Mouse (Mus musculus): ENCODE data around the gene Lrp2. TPM values are rescaled to one million over a fixed set of nuclear protein-coding genes. Genes with fewer than 3 reads are reported as not detected.

Lrp2 gene
- polyA plus RNA-seq, 1 experiment = 0.50 TPM

DNA sequence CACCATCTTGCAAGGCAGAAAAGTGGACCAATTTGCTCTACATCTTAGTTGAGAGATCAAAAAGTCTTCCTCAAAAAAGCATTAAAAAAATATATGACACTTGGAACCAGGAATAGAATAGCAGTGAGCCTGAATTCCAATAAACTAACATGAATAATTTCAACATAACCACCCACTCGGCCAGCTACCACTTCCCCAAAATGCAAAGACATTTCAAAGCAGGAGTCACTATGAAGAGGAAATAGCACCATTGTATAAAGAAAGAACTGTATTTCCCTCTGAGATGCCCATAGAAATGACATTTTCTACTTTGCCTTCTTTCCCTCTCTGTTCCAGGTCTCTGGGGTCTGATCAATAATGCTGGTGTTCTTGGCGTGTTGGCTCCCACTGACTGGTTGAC, 191.9 kb downstream of the Lrp2 start:
- no peaks in the 10 kb centered on the region for H3K27me3 ChIP-seq (ENCODE audit: control insufficient read depth, insufficient read depth, low read length)
- no peak overlapping the region for H3K4me3 ChIP-seq (ENCODE audit: control insufficient read depth, insufficient read depth, low read length)
- no peak for TF ChIP-seq POLR2A (IDR thresholded peaks at IDR 0.05; ENCODE audit: control insufficient read depth, extremely low read depth, insufficient read depth, low read length, poor library complexity)
- no peak for TF ChIP-seq CTCF (IDR thresholded peaks at IDR 0.05; ENCODE audit: borderline replicate concordance, control insufficient read depth, extremely low read depth, insufficient read depth, low read length, poor library complexity)
- no peaks in the 10 kb centered on the region for H3K36me3 ChIP-seq (ENCODE audit: control insufficient read depth, insufficient read depth, low read length)
- WGBS = 52% methylated on average over 2 of the region's 2 CpGs
- DNase-seq = no peak
- H3K27ac ChIP-seq (ENCODE audit: control insufficient read depth, insufficient read depth, low read length) = no peak overlapping the region
- no peaks in the 10 kb centered on the region for H3K4me1 ChIP-seq (replicated peaks; ENCODE audit: control insufficient read depth, insufficient read depth, low read length)

DNA sequence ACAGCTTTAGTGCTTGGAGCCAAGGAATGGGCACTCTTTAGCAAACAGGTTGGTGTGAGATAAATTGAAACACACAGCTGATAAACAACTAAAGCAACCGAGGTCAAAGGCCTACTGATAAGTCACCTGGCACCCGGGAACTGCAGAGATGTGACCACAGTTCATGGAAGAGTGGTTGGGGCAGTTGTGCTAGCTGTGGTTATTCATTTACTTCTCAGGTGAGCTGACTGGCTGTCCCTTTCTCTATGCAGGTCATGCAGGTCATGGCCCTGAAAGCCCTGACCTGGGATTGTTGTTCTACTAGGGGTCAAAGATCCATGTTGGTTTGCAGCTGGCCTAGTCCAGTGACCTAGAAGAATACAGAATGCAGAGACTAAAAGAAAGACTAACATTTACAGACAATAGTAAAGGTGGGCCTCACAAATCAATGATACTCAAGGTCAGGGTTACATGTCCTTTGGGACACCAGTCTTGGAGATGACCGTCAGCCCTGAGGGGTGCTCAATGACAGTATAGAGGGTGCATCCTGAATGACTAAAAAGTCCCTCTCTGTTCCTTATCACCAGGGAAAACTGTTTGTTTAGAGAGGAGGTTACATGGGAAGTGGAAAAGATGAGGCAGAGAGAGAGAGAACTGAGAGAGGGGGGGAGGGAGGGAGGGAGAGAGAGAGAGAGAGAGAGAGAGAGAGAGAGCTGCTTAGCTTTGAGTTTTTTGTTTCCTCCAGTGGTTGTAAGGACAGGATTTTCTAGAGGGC, 199.6 kb downstream of the Lrp2 start:
- no peaks in the 10 kb centered on the region for H3K4me1 ChIP-seq (replicated peaks; ENCODE audit: control insufficient read depth, insufficient read depth, low read length)
- no peaks in the 10 kb centered on the region for H3K36me3 ChIP-seq (ENCODE audit: control insufficient read depth, insufficient read depth, low read length)
- no peak overlapping the region for H3K27ac ChIP-seq (ENCODE audit: control insufficient read depth, insufficient read depth, low read length)
- TF ChIP-seq POLR2A (IDR thresholded peaks at IDR 0.05; ENCODE audit: control insufficient read depth, extremely low read depth, insufficient read depth, low read length, poor library complexity) (no peak), CTCF (IDR thresholded peaks at IDR 0.05; ENCODE audit: borderline replicate concordance, control insufficient read depth, extremely low read depth, insufficient read depth, low read length, poor library complexity) (no peak)
- H3K4me3 ChIP-seq (ENCODE audit: control insufficient read depth, insufficient read depth, low read length) = no peak overlapping the region
- DNase-seq = no peak
- WGBS = 89% methylated on average over 3 of the region's 3 CpGs
- no peaks in the 10 kb centered on the region for H3K27me3 ChIP-seq (ENCODE audit: control insufficient read depth, insufficient read depth, low read length)

DNA sequence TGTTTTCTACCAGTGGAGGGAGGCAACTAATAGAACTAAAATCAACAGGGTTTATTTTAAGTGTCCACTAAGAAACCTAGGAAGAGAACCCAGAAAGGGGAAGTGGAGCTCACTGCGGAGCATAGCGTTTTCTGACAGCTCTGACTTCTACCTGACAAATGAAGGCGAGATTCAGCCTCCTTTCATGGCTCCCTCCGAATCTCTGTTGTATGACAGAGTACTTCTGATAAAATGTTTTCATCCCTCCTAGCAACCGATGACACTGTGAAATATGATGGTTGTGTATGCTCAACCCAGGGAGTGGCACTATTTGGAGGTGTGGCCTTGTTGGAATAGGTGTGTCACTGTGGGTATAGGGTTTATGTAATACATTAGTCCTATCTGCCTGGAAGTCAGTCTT, 203.0 kb downstream of the Lrp2 start:
- 27% methylated on average over 5 of the region's 5 CpGs for WGBS
- no peak for DNase-seq
- Histone ChIP-seq H3K4me1 (replicated peaks; ENCODE audit: control insufficient read depth, insufficient read depth, low read length) (0 out of 2 replicates have a peak, but pooled peaks cover 2% of the 10 kb centered on the region), H3K36me3 (ENCODE audit: control insufficient read depth, insufficient read depth, low read length) (no peaks in the 10 kb centered on the region), H3K4me3 (ENCODE audit: control insufficient read depth, insufficient read depth, low read length) (no peak overlapping the region), H3K27ac (ENCODE audit: control insufficient read depth, insufficient read depth, low read length) (no peak overlapping the region), H3K27me3 (ENCODE audit: control insufficient read depth, insufficient read depth, low read length) (no peaks in the 10 kb centered on the region)
- no peak for TF ChIP-seq CTCF (IDR thresholded peaks at IDR 0.05; ENCODE audit: borderline replicate concordance, control insufficient read depth, extremely low read depth, insufficient read depth, low read length, poor library complexity)
- TF ChIP-seq POLR2A (IDR thresholded peaks at IDR 0.05; ENCODE audit: control insufficient read depth, extremely low read depth, insufficient read depth, low read length, poor library complexity) = no peak

- no peak overlapping the region for H3K27ac ChIP-seq (ENCODE audit: control insufficient read depth, insufficient read depth, low read length)
- 0 out of 2 replicates have a peak, but pooled peaks cover 2% of the 10 kb centered on the region for H3K4me1 ChIP-seq (replicated peaks; ENCODE audit: control insufficient read depth, insufficient read depth, low read length)
- 27% methylated on average over 8 of the region's 8 CpGs for WGBS
- no peak overlapping the region for H3K4me3 ChIP-seq (ENCODE audit: control insufficient read depth, insufficient read depth, low read length)
- TF ChIP-seq CTCF (IDR thresholded peaks at IDR 0.05; ENCODE audit: borderline replicate concordance, control insufficient read depth, extremely low read depth, insufficient read depth, low read length, poor library complexity) (no peak), POLR2A (IDR thresholded peaks at IDR 0.05; ENCODE audit: control insufficient read depth, extremely low read depth, insufficient read depth, low read length, poor library complexity) (no peak)
- H3K36me3 ChIP-seq (ENCODE audit: control insufficient read depth, insufficient read depth, low read length) = no peaks in the 10 kb centered on the region
- no peak for DNase-seq
- no peaks in the 10 kb centered on the region for H3K27me3 ChIP-seq (ENCODE audit: control insufficient read depth, insufficient read depth, low read length)
Measured at GRCm38 (mm10) chr2:69381740-69382139, 204.1 kb downstream of the Lrp2 start.

DNA sequence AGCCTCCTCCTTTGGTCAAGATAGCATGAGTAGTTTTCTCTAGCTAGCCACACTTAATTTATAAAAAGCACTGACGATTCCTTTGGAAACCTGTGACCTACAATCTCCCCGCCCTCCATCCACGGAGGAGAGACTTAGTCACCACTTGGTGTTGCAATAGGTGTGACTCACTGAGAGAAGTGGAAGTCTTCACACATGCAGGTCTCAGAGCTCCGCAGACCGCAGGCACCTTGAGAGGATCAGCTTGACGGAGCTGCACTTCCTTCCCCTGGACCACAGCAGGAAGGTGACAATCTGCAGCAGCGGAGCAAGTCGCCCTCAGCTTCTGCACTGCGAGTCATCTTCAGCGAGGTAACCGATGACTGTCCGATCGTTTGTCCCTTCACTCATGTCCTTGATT, 205.6 kb downstream of the Lrp2 start, which contains the start of gene Dhrs9:
TSS of gene Dhrs9 (plus strand) at position 165 of the 400 bp plus-strand sequence.
- Histone ChIP-seq H3K27me3 (ENCODE audit: control insufficient read depth, insufficient read depth, low read length) (no peaks in the 10 kb centered on the region), H3K27ac (ENCODE audit: control insufficient read depth, insufficient read depth, low read length) (no peak within 1 kb of the TSS), H3K4me3 (ENCODE audit: control insufficient read depth, insufficient read depth, low read length) (no peak within 1 kb of the TSS), H3K4me1 (replicated peaks; ENCODE audit: control insufficient read depth, insufficient read depth, low read length) (0 out of 2 replicates have a peak, but pooled peaks cover 2% of the 10 kb centered on the region), H3K36me3 (ENCODE audit: control insufficient read depth, insufficient read depth, low read length) (no peaks in the 10 kb centered on the region)
- no peak for DNase-seq
- 6% methylated on average over 13 of the region's 13 CpGs for WGBS
- TF ChIP-seq POLR2A (IDR thresholded peaks at IDR 0.05; ENCODE audit: control insufficient read depth, extremely low read depth, insufficient read depth, low read length, poor library complexity) (no peak), CTCF (IDR thresholded peaks at IDR 0.05; ENCODE audit: borderline replicate concordance, control insufficient read depth, extremely low read depth, insufficient read depth, low read length, poor library complexity) (no peak)

DNA sequence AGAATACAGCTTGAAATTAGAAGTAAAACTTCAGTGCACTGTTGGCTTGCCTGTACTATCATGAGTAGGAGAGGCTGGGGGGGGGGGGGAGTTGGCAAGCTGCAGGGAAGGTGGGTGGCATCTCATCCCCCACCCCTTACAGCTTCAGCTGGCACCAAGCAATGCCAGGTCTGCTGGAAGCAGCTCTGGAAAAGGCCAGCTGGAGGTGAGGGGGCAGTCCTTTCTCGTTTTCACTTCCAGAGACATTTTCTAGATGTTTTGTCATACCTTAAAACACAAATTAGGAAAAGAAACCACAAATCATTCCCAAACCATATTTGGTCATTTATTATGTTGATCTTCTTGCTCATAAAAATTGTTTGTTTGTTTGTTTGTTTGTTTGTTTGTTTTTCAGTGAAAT, 206.1 kb downstream of the Lrp2 start:
- Histone ChIP-seq H3K27me3 (ENCODE audit: control insufficient read depth, insufficient read depth, low read length) (no peaks in the 10 kb centered on the region), H3K4me3 (ENCODE audit: control insufficient read depth, insufficient read depth, low read length) (no peak overlapping the region), H3K36me3 (ENCODE audit: control insufficient read depth, insufficient read depth, low read length) (no peaks in the 10 kb centered on the region), H3K4me1 (replicated peaks; ENCODE audit: control insufficient read depth, insufficient read depth, low read length) (0 out of 2 replicates have a peak, but pooled peaks cover 2% of the 10 kb centered on the region), H3K27ac (ENCODE audit: control insufficient read depth, insufficient read depth, low read length) (no peak overlapping the region)
- WGBS = 25% methylated on average over 1 of the region's 1 CpGs
- TF ChIP-seq POLR2A (IDR thresholded peaks at IDR 0.05; ENCODE audit: control insufficient read depth, extremely low read depth, insufficient read depth, low read length, poor library complexity) (no peak), CTCF (IDR thresholded peaks at IDR 0.05; ENCODE audit: borderline replicate concordance, control insufficient read depth, extremely low read depth, insufficient read depth, low read length, poor library complexity) (no peak)
- no peak for DNase-seq
